Mouse (Mus musculus): ENCODE results near the gene Sf3a2.
"Not testable (repeated sequence)": the region's sequence is repeated elsewhere in the genome, so short reads cannot be mapped to it uniquely, and the experiment has no call there.

The Sf3a2 gene

DNA sequence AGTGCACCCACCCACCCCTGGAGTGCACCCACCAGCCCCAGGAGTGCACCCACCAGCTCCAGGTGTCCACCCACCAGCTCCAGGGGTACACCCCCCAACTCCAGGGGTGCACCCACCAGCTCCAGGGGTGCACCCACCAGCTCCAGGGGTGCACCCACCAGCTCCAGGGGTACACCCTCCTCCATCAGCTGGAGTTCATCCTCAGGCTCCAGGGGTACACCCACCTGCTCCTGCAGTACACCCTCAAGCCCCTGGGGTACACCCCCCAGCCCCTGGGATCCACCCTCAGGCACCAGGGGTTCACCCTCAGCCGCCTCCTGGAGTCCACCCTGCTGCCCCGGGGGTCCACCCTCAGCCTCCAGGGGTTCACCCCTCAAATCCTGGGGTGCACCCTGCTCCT lies 6.3 kb downstream of the Sf3a2 start:
- no peak for DNase-seq (ENCODE audit: low spot score in 2 of 2)

DNA sequence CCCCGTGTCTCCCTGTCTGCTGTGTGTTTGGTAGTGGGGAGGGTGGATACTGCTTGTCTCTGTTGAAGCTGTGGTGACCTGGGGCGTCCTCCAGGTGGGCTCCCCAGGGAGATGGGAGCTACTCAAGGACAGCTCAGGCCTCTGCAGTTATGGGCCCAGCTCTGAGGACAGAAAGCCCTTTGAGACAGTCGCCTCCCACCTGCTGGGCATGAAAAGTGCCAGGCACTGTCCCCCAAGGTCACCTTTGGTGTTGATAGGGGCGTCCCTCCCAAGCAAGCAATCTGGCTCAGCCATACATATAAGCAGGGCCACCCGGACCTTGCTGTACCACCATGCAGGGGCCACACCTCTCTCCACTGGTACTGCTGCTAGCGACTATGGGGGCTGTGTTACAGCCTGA lies 6.9 kb downstream of the Sf3a2 start, which contains the start of gene Amh:
TSS of gene Amh (plus strand) at position 328 of the 400 bp plus-strand sequence.
- peak in 1 of 2 experiments; percentile 45 for DNase-seq (ENCODE audit: low spot score in 2 of 2)

DNA sequence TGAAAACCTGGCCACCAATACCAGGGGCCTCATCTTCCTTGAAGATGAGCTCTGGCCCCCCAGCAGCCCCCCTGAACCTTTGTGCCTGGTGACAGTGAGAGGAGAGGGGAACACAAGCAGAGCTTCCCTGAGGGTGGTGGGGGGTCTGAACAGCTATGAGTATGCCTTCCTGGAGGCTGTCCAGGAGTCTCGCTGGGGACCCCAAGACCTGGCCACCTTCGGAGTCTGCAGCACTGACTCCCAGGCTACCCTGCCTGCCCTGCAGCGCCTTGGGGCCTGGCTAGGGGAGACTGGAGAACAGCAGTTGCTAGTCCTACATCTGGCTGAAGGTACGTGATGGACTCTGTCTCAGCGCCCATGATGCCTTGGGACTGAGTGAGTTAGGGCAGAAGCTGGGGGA lies 7.3 kb downstream of the Sf3a2 start:
- DNase-seq (ENCODE audit: low spot score in 2 of 2): no peak

DNA sequence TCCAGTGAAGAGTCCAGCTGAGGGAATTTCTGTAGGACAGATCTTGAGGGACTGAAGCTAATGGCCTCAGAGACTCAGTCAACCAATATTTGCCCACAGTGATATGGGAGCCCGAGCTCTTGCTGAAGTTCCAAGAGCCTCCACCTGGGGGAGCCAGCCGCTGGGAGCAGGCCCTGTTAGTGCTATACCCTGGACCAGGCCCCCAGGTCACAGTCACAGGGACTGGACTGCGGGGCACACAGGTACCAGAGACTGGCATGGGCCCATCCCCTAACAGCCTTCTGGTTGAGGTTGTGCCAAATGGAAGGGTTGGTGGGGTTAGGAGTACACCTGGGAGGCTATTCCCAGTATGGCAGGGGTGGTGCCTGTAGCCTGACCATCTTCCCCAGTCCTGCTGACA lies 7.9 kb downstream of the Sf3a2 start:
- peak; percentile 72 to 84 for DNase-seq (ENCODE audit: low spot score in 2 of 2)

DNA sequence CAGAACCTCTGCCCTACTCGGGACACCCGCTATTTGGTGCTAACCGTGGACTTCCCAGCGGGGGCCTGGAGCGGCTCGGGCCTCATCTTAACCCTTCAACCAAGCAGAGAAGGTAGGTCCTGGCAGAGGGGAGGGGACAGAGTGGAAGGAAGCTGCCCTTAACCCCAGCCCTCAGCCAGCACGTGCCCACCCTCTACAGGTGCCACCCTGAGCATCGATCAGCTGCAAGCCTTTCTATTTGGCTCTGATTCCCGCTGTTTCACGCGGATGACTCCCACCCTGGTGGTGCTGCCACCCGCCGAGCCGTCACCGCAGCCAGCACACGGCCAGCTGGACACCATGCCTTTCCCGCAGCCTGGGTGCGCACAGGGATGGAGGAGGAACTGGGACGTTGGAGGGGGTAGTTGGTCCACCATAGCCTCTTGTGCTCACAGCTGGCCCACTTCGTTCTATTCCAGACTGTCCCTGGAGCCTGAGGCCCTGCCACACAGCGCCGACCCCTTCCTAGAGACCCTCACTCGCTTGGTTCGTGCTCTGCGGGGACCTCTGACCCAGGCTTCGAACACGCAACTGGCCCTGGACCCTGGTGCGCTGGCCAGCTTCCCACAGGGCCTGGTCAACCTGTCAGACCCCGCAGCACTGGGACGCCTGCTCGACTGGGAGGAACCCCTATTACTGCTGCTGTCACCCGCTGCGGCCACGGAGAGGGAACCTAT lies 8.5 kb downstream of the Sf3a2 start:
- no peak for DNase-seq (ENCODE audit: low spot score in 2 of 2)

DNA sequence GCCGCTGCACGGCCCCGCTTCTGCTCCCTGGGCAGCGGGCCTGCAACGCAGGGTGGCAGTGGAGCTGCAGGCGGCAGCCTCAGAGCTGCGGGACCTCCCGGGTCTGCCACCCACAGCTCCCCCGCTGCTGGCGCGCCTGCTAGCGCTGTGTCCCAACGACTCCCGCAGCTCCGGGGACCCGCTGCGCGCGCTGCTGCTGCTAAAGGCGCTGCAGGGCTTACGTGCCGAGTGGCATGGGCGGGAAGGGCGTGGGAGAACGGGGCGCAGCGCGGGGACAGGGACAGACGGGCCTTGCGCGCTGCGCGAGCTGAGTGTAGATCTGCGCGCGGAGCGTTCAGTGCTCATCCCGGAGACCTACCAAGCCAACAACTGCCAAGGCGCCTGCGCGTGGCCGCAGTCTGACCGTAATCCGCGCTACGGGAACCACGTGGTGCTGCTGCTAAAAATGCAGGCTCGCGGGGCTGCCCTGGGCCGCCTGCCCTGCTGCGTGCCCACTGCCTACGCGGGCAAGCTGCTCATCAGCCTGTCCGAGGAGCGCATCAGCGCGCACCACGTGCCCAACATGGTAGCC lies 9.1 kb downstream of the Sf3a2 start:
- DNase-seq (ENCODE audit: low spot score in 2 of 2): peak in 1 of 2 experiments; percentile 69

DNA sequence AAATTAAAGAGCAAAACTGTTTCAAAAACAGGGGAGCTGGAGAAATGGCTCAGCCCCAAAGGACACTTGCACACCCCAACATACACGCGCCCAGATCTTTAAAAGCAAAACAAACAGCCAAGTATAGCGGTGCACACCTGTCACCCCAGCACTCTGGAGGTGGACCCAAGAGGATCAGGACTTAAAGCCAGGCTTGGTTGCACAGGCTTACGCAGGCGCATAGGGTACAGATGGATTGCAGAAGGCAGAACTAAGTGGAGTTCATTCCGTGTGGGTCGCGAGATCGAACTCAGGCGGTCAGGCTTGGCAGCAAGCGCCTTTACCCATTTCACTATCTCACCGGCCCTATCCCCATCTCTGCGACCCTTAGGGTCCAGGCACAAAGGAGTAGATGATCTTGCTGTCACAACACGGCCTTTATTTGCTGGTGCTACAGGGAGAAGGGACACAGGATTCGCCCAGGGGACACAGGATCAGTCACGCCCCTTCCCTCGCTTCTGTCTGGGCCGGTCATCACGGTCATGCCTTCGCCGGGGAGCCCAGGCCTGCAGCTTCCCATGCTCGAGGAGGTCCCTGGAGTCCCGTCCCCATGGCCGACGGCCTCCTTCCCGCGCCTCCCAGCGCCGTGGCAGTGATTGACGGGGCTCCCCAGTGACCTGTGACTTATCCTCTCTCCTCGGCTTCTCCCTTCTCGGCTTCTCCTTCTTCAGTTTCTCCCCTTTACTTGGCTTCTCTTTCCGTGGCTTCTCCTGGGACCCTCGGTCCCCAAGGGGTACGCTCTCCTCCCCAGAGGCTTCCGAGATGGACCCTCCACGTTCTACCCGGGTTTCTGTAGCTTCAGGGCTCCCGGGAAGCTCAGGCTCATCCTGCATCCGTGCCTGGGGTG lies 10.3 kb downstream of the Sf3a2 start:
- no peak for DNase-seq (ENCODE audit: low spot score in 2 of 2)

DNA sequence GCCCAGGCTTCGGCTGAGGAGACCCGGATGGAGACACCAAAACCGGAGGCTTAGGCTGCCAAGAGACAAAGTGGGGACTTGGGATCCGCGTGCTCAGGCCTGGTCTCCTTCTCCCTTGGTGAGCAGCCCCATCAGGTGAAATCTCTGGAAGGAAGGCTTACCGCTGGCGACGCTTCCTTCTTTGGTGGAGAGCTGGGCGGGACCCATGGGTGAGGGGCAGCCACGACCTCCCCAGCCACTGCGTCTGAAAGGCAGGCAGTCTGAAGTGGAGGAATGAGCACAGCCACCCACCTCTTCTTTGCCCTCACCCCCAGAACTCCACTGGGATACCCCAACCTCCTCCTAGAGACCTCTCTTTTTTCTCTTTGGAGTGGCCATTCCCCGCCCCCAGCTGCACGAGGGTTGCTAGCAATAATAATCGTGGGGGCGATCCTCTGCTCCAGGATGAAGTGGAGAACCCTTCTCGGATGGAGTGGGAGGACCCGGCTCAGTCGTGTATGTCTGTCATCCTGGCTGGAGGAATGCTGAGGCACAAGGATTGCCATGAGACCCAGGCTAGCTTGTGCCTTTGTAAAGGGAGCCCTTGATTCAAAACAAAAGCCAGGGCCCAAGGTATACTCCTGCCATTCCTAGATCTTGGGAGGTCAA lies 11.1 kb downstream of the Sf3a2 start:
- no peak for DNase-seq (ENCODE audit: low spot score in 2 of 2)

DNA sequence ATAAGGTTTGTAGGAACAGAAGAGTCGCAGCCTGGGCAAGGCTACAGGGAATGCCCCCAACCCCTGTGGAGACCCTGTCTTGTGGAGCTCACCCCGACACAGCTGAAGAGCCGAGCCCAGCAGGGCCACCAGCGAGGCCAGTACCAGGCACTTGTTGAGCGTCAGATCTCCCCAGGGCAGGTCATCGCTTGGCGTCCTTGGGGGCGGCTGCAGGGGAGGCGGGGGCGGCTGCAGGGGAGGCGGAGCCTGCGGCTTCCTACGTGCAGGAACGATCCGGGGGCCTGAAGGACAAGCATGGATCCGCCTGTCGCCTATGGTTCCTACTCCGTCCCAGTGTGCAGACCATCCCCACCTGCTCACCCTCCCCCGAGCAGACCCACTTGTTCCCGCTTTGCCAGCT lies 12.1 kb downstream of the Sf3a2 start:
- DNase-seq (ENCODE audit: low spot score in 2 of 2): no peak

DNA sequence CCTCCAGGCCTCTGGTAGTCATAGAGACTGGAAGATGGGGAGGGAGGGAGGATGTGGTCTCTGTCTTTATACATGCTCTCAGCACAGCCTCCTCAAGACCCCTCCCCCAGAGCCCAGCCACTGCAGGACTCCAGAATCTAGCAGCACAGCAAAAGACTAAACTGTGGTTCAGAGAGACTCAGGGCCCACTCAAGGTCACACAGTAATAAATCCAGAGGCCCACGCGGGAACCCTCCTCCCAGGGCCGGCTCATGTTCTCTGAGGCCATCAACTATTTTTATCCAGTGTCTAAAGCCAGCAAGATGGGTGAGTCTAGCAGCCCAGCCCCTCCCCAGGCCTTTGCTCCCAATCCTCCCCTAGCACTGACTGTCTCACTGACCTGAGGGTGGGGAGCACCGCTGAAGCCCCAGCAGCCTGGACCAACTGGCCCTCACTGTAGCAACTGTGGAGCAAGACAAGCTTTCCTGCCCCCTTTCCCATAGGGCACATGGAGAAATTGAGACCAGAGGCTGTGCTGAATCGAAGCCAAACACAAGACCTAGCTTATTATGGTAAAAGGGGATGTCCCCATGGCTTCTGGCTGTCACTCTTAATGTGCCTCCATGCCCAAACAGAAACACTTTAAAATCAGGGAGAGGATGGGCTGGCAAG lies 14.5 kb downstream of the Sf3a2 start:
- no peak for DNase-seq (ENCODE audit: low spot score in 2 of 2)

DNA sequence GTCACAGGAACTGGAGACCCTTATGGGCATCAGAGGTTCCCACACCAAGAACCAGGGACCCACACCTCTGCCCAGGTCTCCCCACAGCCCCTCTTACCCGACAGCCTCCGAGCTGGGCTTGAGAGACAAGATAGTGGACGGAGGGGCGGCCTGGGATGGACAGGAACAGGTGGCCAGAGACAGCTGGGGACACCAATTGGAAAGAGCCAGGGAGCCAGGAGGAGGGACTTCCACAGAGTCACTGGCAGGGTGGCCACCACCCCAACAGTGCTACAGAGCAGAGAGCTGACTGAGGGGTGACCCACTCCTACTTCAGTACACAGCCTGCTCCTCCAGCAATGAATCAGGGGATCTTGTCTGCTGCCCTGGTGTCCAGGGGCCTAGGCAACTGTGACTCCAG lies 15.4 kb downstream of the Sf3a2 start, which contains the start of gene Jsrp1:
TSS of gene Jsrp1 (minus strand) at position 133 of the 400 bp plus-strand sequence.
- no peak for DNase-seq (ENCODE audit: low spot score in 2 of 2)

DNA sequence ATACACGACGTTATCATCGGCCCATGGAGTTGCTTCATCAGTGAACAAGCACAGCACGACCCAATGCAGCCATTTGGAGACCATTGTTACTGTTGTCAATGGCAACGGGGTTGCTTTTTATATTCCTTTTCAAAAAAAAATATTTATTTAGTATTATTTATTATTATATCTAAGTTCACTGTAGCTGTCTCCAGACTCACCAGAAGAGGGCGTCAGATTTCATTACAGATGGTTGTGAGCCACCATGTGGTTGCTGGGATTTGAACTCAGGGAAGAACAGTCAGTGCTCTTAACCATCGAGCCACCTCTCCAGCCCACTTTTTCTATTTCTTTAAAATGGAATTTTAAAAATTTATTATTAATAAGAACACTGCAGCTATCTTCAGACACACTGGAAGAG lies 16.8 kb downstream of the Sf3a2 start:
- no peak for DNase-seq (ENCODE audit: low spot score in 2 of 2)

DNA sequence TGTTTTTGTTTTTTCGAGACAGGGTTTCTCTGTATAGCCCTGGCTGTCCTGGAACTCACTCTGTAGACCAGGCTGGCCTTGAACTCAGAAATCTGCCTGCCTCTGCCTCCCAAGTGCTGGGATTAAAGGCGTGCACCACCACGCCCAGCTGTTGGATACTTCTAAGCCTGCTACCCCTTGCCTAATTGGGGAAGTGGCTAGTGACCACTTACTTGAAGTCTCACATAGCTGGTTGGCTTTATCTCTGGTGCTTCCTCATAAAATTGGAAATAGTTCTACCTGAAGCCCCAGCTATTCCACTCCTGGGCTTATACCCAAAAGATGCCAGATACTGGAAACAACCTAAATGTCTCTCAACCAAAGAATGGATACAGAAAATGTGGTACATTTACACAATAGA lies 18.3 kb downstream of the Sf3a2 start:
- DNase-seq (ENCODE audit: low spot score in 2 of 2): not testable (repeated sequence)

DNA sequence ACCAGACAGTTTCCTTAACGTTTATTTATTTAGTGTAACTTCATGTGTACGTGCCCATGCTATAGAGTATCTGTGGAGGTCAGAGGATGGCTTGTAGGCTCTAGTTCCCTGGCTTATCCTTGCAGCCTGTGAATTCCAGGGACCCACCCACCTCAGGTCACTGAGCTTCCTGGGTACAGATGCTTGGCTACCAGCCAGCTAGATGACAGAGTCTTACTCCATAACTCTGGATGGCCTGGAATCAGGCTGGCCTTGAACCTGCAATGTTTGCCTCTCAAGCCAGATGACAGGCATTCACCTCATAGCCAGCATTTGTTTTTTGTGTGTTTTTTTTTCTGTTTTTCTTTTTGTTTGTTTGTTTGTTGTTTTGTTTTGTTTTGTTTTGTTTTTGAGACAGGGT lies 19.2 kb downstream of the Sf3a2 start:
- DNase-seq (ENCODE audit: low spot score in 2 of 2): no peak

DNA sequence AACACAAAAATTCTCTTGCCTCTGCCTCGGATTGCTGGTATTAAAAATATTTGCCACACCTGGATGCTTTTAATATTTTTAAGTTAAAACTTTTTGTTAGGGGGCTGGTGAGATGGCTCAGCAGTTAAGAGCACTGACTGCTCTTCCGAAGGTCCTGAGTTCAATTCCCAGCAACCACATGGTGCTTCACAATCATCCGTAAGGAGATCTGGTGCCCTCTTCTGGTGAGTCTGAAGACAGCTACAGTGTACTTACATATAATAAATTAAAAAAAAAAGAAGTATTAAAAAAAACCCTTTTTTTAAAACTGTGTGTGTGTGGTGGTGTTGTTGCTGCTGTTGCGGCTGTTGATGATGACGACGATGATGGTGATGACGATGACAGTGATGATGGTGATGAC lies 20.0 kb downstream of the Sf3a2 start:
- DNase-seq (ENCODE audit: low spot score in 2 of 2): not testable (repeated sequence)

DNA sequence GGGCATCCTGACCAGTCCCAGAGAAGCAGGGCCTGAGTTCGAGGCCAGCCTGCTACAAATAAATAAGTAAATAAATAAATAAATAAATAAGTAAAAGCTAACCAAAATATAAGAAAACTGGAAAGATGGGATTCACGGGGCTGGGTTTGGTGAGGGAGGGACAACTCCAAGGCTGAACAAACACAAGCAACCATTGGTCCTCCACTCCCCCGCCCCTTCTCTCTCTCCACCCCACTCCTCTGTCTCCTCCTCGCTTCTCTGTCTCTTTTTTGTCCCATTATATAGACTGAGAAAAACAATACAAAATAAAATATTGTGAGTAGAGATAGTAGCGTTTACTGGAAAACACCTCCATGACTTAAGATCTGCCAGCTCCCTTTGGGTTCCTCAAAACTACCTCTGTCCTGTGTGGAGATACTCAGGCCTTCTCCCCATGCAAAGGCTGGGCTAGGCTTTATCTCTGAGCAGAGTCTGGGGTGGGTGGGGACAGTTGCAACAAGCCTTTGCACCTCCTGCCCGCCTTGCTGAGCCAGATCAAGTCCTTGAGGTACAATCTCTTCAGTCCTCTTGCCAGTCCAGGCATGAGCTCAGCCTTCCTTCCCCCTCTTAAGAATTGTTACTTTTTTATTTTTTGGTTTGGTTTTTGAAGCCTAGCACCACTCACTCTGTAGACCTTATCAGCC lies 20.7 kb downstream of the Sf3a2 start:
- DNase-seq (ENCODE audit: low spot score in 2 of 2): no peak

DNA sequence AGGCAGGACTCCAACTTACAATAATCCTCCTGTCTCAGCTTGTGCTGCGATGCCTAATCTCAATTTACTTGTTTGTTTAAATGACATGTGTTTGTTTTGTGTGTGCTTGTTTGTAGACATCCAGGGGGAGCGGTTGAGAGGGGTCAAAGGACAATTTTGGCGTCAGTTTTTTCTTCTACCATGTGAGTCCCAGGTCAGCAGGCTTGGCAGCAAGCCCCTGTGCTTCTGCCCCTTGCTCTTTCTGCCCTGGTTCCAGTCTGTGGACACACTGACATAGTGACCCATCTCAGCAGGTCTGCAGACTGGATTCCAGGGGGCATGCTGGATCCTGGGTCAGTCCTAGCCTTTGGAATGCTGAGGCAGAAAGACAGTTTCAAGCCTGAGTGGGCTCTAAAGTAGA lies 21.4 kb downstream of the Sf3a2 start:
- DNase-seq (ENCODE audit: low spot score in 2 of 2): no peak

DNA sequence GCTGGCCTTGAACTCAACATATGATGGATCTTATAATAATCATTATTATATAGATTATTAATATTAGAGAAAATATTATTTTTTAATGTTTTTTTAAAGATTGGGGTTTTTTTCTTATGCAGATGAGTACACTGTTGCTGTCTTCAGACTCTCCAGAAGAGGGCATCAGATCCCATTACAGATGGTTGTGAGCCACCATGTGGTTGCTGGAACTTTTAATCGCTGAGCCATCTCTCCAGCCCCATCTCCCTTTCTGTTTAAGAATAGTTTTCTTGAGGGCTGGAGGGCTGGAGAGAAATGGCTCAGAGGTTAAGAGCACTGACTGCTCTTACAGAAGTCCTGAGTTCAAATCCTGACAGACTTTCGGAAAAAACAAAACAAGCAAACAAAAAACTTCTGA lies 24.0 kb downstream of the Sf3a2 start:
- no peak for DNase-seq (ENCODE audit: low spot score in 2 of 2)

DNA sequence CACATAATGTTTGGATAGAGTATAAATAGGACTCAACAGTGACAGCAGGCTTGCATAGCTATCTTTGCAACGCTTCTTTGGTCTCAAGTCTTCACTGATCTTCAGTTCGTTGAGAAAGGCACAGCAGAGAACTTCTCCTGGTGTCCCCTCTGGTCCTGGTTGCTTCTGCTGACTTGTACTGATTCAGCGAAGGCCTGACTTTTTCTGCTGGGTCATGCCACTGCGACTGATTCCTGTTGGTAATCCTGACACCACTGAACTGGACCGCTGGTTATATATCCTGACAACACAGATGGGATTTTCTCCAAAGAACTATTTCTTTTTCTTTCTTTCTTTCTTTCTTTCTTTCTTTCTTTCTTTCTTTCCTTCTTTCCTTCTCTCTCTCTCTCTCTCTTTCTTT lies 24.5 kb downstream of the Sf3a2 start:
- DNase-seq (ENCODE audit: low spot score in 2 of 2): no peak

DNA sequence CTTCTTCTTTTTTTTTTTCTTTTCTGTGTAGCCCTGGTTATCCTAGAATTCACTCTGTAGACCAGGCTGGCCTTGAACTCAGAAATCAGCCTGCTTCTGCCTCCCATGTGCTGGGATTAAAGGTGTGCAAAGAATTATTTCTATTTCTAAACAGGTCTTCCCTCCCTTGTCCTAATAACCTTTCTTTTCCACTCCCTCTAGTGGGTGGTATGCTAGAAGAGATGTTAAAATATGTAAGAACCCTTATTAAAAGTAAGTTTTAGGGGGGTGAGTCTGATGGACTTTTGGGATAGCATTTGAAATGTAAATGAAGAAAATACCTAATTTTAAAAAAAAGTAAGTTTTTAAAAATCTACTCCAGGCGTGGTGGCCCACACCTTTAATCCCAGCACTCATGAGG lies 25.3 kb downstream of the Sf3a2 start:
- DNase-seq (ENCODE audit: low spot score in 2 of 2): no peak

Measured in urinary bladder, postnatal 4 days (tissue).